Mouse (Mus musculus) liver, embryonic 14.5 days (tissue): Measurements from ENCODE around the gene Pgap3.
A peak's percentile ranks its signal among the peaks of the same experiment; 100 is the strongest.

Experiments used
- CTCF ChIP-seq: IDR thresholded peaks from 2 replicates; pipeline ENCODE4 v1.5.1; 2016; ENCODE audit warnings: antibody characterized with exemption, low read depth, control low read depth
- EP300 ChIP-seq: IDR thresholded peaks from 2 replicates; pipeline ENCODE4 v1.6.1; 2016; ENCODE audit warnings: antibody characterized with exemption, low read depth

GRCm38 (mm10) chr11:98389221-98389780, 11.0 kb downstream of the Pgap3 start:
- TF ChIP-seq CTCF (peak; percentile 69), EP300 (no peak)
